Mouse (Mus musculus) adrenal gland, postnatal 14 days (tissue): ENCODE results near the gene Ces2b. TPM values are rescaled to one million over a fixed set of nuclear protein-coding genes. Genes with fewer than 3 reads are reported as not detected.
"Not testable (repeated sequence)": the region's sequence is repeated elsewhere in the genome, so short reads cannot be mapped to it uniquely, and the experiment has no call there.

Experiments
- DNase-seq: peaks from one replicate; pipeline ENCODE4 v3.0.0; 2021; ENCODE audit warnings: mixed read lengths
- long read RNA-seq, 2 experiments: library from polyadenylated mRNA; stranded (forward); transcript quantifications; one replicate each; pipeline ENCODE4 v2.0.0; 2021
- total RNA-seq: library from RNA; stranded (reverse); gene quantifications from 2 replicates; pipeline ENCODE4 v1.2.3, GENCODE M21; 2021

Gene Ces2b
- 0.56 and 4.1 TPM in 2 replicates for total RNA-seq
- long read RNA-seq, experiment 1, result 0 reads
- long read RNA-seq, experiment 2, partial matches to known transcripts, result 1 of 3 reads
- long read RNA-seq, experiment 2, other reads (novel, unspliced or antisense), result 0 of 3 reads

DNA sequence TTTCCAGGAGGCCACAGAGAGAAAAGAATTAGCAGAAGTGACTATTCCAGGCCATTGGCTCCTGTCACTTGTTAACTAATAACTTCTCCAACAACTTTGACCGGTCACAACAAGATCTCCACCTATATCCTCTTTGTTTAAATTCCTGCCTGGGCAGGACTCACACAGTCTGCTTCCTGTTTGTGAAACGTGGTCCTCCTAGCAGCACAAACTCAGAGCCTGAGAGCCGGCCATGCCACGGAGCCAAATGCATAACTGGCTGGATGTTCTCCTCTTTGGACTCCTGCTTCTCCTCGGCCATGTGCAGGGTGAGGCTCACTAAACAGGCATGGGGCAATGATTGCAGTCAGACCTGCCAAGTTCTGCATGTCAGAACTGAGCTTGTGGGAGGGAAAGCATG is at the start of gene Ces2b:
Gene Ces2b (plus strand): TSS at position 133 of the 400 bp plus-strand sequence.
- DNase-seq, result no peak

DNA sequence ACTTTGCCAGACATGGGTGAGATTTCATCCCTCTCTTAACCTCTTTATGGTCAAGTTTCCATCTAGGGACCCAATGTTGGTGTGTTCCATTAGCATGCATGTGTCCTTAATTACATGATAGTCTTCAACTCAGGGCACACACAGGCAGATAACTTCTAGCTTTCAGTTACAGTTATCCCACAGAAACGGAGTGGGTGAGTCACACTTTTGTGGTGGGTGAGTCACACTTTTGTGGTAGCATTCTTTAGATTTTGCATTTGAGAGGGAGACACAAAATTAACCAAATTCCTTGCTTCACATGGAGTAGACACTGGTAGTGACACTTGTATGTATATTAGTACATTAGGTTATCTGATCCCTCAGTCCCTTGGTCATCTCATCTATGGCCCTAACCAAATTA is 44.3 kb upstream of the Ces2b start:
- no peak for DNase-seq

DNA sequence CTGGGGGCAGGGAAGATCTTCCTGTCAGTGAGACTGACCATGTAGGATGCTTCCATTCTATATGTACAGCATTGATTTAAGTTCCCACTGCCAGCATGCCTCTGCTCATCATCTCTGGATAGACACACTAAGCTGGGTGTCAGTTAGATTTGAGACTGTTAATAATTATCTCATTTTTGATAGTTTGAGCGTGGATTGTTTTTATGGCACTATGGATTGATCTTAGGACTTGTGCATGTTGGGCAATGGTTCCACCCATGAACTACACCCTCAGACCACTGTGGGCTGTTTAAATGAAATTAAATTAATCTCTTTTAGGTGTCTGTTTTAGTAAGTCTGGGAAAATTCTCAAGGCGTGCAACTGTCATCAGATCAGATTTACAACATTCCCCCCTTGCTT is 42.4 kb upstream of the Ces2b start:
- DNase-seq, result no peak

DNA sequence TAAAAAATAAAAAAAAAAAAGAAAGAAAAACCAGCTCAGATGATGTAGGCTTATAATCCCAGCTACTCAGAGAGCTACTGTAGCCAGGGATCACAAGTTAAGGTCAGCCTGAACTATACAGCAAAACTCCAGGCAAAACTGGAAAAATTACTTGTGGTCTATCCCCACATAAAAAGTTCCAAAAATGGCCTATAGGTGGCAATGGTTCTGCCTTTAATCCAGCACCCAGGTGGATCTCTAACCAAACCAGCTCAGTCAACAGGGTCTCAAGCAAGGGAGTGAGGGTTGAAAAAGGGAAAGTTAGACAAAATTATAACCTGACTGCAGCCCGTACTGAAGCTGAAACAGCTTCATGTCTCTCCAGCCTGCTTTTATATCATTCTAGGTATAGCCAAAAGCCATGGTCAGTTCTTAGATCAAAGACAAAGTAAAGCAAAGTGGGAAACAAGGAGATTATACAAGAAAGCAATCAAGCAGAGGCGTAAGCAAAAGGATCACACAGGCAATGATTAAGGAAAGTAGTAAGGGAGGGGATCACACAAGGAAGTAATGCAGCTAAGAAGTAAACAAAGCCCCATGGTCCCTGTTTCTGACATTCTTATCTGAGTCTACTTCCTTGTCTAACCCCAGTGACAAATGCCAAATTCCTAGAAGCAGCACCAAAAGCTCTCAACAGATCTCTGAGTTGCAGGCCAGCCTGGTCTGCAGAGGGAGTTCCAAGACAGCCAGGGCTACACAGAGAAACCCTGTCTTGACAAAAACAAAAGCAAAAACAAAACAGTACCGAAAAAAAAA is 41.3 kb upstream of the Ces2b start:
- peak; percentile 10 for DNase-seq

DNA sequence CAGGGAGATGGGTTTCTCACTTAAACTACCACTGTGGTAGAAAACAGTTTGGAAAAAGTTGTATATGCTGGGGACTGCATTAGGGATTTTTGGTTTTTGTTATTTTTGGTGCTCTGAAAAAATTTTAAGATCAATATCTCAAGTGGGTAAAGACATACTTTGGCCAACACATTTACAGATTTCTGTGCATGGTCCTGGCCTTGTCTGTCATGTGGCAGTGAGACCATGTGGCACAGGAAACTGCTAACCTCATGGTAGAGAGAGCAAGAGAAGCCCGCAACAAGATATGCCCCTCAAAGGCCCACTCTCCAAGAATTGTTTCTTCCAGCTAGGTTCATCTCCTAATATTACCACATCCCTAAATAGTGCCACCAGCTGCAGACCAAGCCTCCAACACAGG is 32.0 kb upstream of the Ces2b start:
- DNase-seq, result no peak

DNA sequence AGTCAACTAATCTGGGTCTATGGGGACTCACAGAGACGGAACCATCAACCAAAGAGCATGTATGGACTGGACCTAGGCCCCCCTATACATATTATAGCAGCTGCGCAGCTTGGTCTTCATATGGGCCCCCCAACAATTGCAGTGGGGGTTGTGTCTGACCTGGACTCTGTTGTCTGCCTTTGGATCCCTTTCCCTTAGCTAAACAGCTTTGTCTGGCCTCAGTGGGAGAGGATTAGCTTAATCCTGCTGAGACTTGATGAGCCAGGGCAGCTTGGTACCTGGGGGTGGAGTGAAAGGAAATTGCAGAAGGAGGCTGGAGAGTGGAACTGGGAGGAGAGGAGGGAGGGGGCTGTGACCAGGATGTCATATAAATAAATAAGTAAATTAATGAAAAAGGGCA is 25.2 kb upstream of the Ces2b start:
- DNase-seq, result no peak

DNA sequence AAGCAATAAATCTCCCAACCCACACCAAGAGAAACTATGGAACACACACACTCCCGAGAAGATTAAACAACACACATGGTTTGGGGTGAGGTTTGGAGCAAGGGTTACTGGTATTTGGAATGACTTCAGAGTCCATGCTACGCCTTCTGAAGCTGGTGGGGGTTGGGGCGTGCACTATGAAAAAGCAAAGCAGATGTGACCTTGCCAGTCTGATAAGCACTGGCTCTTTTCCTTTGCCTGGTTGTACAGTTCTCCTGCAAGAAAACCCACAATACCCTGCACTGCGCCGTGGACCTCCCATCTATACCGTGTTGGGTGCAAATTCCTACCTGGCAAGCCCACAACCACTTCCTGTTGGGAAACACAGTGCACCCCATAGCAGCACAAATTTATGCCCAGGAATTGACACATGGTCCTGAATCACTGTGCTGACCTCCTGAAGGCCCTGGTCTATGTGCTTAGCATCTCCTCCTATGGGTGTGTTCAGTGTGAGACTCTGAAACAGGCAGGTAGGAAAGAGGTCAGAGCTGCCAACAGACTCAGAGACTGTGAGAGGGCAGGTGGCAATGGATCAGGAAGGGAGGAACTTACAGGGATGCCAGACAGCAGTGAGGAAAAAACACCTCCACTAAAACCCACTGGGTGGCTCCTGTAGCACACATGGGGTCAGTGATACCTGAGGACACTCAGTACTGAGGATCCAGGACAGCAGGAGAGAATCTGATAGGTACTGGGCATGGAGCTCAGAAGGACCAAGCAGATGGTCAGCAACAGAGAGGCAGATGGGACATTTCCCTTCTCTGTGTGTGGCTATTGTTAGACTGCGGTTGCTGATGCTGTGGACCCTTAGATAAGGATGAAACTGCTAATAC is 22.6 kb upstream of the Ces2b start:
- peak; percentile 25 for DNase-seq

DNA sequence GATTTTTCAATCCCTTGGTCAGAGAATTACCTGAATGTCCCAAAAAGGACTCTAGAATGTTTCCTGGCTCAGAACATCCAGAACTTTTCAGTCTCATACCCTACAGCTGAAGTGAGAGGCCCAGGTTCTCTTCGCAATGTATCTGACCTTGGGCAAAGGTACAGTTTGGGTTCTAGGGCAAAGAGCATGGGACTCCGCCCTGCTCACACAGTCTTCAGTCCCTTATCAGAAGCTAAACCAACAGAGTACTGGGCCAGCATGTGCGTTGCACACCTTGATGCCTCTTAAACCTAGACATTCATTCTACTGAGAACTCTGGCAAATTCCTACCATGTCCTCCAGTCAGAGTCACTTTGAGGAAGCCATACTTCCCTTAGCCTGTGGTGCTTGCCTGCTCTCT is 21.9 kb upstream of the Ces2b start:
- DNase-seq, result no peak

DNA sequence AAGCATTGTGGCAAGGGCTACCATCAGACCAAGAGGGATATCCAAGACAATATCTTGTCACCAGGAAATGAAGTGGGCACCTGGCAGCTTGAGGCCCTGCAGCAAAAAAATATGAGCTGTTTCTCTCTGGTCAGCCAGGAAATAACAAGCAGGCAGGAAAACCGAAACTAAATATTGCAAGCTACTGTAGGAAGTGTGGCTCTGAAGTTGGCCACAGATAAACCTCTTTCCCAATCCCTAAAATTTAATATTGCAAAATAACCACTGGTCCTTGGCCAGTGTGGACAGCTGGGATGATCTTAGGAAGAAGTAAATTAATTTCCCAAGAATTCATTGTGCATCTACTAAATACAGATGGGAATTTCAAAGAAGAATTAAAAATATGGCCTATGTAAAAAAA is 4.5 kb upstream of the Ces2b start:
- no peak for DNase-seq

DNA sequence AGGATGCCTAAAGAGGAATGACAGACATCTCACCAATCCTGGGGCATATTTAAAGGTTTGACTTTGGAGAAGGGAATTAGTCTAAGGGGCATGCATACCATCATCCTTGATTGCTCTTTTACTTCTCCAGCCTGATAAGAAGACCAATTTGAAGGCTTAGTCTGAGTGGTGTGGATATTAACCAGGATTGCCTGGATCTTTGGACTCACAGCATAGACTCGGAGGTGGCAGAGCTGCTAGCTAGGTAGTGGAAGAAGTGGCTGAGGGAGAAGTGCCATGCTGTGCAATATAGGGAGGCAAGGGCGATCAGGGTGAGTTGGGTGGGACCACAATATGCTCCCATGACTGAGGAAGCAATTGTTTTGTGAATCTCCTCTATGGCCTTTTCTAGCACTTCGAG is 3.2 kb upstream of the Ces2b start:
- no peak for DNase-seq

DNA sequence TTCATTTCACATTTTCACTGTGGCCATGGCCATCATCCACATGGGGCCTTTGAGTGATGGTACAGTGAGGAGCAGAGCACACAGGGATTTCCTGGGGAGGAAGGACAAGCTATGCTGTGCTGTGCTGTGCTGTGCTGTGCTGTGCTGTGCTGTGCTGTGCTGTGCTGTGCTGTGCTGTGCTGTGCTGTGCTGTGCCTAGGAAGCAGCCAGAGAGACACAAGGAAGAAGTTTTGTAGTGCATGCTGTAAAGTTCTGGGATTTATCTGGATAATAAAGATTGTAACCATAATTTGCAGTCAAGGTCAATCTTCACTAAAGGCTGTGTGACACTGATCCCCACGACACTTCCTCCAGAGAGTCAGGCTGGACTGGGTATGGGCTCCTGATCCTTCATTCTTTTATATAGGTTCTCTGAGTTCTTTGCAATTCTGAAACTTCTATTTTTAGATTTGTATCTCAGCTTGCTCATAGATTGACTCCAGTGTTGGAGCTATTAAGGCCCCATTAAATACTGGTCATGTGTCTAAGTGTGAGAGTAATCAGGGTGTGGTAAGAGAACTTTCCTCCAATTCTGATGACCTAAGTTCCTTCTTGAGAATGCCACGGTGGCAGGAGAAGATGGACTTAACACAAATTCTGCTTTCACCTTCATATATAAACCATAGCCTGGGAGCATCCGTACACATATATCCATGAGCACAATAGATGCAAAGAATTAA is 10.1 kb downstream of the Ces2b start:
- DNase-seq, result no peak

DNA sequence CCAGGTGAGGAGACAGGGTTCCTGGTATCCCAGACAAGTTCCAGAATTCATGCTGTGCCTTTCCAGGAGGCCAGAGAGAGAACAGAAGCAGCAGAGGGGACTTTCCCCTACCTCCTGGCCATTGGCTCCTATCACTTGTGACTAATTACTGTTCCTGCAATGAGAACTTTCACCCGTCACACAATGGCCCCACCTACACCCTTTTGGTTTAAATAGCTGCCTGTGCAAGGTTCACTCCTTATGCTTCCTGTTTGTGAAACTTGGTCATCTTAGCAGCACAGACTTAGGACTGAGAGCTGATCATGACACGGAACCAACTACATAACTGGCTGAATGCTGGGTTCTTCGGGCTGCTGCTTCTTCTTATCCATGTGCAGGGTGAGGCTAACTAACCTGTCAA is 15.5 kb downstream of the Ces2b start, which contains the start of gene Ces2c:
Gene Ces2c (plus strand): TSS at position 238 of the 400 bp plus-strand sequence.
- no peak for DNase-seq

DNA sequence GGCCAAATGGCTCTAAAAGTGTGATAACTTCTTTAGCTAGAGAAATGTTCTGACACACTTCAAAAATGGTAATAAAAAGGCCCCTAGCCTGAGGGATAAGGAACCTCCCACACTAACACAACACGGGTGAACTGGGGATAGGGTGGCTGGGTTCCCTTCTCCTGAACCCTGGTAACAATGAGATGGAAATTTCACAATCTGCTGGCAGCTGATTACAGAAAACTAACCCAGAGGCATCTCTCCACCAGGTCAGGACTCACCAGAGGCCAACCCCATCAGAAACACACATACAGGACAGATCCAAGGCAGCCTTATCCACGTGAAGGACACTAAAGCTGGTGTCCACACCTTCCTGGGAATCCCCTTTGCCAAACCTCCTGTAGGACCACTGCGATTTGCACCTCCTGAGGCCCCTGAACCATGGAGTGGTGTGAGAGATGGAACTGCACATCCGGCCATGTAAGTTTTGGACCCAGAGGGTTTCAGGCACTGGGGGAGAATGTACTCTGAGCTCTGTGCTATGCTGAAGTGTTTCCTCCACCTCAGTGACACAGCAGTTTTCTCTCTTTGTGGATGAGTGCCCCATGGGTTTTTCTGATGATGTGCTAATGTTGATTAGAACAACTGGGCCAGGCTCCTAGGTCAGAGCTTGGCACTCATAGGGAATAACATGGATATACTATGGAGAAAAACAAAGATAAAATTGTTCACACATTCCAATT is 16.5 kb downstream of the Ces2b start:
- no peak for DNase-seq

DNA sequence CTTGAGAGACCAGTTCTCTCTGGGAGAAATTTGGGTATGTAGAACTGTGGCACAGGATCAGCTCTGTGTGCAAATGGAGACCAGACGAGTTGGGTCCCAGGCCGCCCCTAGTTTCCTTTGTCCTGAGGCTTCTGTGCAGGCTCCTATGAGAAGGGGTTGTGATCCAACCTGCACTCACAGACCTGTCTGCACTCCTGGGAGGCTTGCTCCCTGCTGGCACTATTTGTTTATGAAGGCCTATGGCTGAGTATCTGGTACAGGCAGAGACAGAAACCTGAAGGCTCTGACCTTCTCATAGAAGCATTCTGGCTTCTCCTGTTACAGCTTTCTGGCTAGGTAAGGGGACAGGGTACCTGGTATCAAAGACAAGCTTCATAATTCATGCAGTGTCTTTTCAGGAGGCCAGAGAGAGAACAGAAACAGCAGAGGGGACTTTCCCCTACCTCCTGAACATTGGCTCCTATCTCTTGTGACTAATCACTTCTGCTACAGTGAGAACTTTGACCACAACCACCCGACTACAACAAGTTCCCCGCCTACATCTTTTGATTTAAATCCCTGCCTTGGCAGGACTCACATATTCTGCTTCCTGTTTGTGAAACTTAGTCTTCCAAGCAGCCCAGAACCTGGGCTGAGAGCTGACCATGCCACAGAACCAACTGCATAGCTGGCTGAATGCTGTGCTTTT is 35.6 kb downstream of the Ces2b start:
- DNase-seq, result not testable (repeated sequence)

DNA sequence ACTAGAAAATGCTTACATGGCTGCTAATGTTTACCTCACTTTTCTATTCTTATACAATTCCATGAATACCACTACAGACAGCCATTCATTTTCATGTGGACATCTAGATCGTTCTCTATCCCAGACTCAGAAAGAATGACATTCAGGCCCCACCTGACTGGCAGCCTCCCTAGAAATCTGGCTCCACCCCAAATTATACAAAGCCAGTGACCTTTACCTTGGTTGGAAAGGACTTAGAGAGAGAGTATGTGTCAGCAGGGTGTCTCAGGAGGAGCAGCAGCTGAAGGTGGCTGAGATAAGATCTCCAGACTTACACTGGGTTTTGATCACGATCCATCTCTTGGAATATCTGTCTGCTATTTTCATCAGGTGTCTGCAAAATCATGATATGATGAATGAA is 37.5 kb downstream of the Ces2b start:
- DNase-seq, result not testable (repeated sequence)

DNA sequence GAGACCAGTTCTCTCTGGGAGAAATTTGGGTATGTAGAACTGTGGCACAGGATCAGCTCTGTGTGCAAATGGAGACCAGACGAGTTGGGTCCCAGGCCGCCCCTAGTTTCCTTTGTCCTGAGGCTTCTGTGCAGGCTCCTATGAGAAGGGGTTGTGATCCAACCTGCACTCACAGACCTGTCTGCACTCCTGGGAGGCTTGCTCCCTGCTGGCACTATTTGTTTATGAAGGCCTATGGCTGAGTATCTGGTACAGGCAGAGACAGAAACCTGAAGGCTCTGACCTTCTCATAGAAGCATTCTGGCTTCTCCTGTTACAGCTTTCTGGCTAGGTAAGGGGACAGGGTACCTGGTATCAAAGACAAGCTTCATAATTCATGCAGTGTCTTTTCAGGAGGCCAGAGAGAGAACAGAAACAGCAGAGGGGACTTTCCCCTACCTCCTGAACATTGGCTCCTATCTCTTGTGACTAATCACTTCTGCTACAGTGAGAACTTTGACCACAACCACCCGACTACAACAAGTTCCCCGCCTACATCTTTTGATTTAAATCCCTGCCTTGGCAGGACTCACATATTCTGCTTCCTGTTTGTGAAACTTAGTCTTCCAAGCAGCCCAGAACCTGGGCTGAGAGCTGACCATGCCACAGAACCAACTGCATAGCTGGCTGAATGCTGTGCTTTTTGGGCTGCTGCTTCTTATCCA is 55.0 kb downstream of the Ces2b start:
- not testable (repeated sequence) for DNase-seq
